Mouse (Mus musculus) limb, embryonic 12.5 days (tissue): ENCODE data around the gene Zc3hc1. TPM values are rescaled to one million over a fixed set of nuclear protein-coding genes. Genes with fewer than 3 reads are reported as not detected.

Experiments
- ATAC-seq: fragments of 200-750 bp; cut with Nextera tagmentation; 2 replicates; pipeline ENCODE4 v1.8.0; 2017; ENCODE audit warnings: low read depth, moderate TSS enrichment; ENCODE audit not compliant: insufficient number of reproducible peaks, insufficient read depth, low FRiP score, low TSS enrichment
- H3K27ac ChIP-seq: fragments of 300-500 bp; sonication (generic); 2 replicates; pipeline ENCODE4 v1.5.1; 2016; ENCODE audit warnings: mild to moderate bottlenecking, moderate library complexity
- H3K27me3 ChIP-seq: fragments of 300-500 bp; sonication (generic); 2 replicates; pipeline ENCODE4 v1.6.1; 2016; ENCODE audit warnings: mild to moderate bottlenecking, moderate library complexity
- H3K36me3 ChIP-seq: fragments of 300-500 bp; sonication (generic); 2 replicates; pipeline ENCODE4 v1.6.1; 2016; ENCODE audit warnings: mild to moderate bottlenecking, moderate library complexity
- H3K4me1 ChIP-seq: fragments of 300-500 bp; sonication (generic); replicated peaks from 2 replicates; pipeline ENCODE4 v1.6.1; 2016
- H3K4me2 ChIP-seq: fragments of 300-500 bp; sonication (generic); 2 replicates; pipeline ENCODE4 v1.6.1; 2016; ENCODE audit warnings: mild to moderate bottlenecking, moderate library complexity
- H3K4me3 ChIP-seq: fragments of 300-500 bp; sonication (generic); replicated peaks from 2 replicates; pipeline ENCODE4 v1.5.1; 2016; ENCODE audit warnings: mild to moderate bottlenecking
- H3K9ac ChIP-seq: fragments of 300-500 bp; sonication (generic); replicated peaks from 2 replicates; pipeline ENCODE4 v1.6.1; 2016; ENCODE audit warnings: mild to moderate bottlenecking, moderate library complexity
- H3K9me3 ChIP-seq: fragments of 300-500 bp; sonication (generic); 2 replicates; pipeline ENCODE4 v1.6.1; 2016; ENCODE audit warnings: mild to moderate bottlenecking, moderate library complexity
- WGBS: fragments of 180-500 bp; shearing (Covaris S2); methylation state at CpG from one replicate; pipeline ENCODE4 v1.1.7; 2016; 5-methylcytosine and 5-hydroxymethylcytosine counted together
- polyA plus RNA-seq: library from polyadenylated mRNA; unstranded; fragments of >200 nt; fragmentation: Nextera tagmentation; extraction: Ambion mirVana; gene quantifications from 2 replicates; pipeline ENCODE4 v1.2.1, GENCODE M21; 2016

Gene Zc3hc1
- polyA plus RNA-seq, 1 experiment from 2014 or later: 83.3 TPM

DNA sequence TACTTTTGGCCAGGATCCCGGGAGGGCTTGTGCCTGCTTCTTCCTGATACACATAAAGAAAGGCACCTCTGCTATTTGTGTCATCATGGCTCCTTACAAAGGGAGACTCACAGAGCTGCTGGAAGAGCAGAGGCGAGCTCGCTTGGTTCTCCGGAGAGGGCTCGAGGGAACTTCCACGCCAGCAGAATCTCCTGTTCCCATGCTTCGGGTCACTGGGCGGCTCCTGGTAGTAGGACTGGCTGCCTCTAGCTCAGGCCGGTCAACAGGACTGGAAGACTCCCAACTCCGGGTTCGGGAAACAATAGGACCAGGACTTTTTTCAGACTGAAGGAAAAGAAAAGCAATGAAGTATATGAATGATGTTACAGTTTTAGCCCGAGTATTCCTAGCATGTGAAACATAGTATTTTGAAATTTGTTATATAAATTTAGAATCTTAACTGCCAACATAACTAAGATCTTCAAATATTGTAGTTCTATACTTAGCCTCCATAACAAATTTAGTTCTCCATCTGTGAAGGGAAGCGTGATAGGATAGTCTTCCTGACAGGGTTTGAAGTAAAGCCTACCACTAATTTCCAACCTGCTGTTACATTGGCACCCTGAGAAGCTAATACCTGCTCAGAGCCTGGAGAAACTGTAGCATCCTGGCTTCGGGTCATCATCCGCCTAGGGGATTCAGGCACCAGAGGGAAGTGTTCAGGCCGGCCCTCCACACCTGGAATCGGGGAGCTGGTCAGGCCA lies 18.0 kb downstream of the Zc3hc1 start:
- peaks cover 98% of the 10 kb centered on the region for H3K36me3 ChIP-seq
- H3K4me1 ChIP-seq: no peaks in the 10 kb centered on the region
- WGBS: 94% methylated on average over 17 of the region's 17 CpGs
- no peak overlapping the region for H3K4me3 ChIP-seq
- H3K9ac ChIP-seq: no peak overlapping the region
- no peaks in the 10 kb centered on the region for H3K27me3 ChIP-seq
- no peak overlapping the region for H3K4me2 ChIP-seq
- no peak for ATAC-seq
- H3K27ac ChIP-seq: no peak overlapping the region
- no peaks in the 10 kb centered on the region for H3K9me3 ChIP-seq

DNA sequence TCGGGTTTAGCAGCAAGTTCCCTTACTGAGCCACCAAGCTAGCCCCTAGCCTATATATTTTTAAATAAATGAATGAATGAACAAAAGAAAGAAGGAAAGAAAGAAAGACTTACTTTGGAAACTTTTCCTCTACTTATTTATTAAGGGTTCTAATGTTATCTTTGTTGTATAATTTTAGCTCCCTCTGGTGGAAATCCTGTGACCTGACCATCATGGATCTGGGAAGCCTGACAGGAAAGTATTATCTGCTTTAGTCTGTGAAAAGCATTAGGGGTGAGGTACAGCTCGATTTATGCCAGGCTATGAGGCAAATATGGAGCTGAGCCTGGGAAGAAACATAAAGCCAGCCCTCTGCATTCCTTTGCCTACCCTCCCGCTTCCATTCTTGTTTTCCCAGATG lies 21.5 kb downstream of the Zc3hc1 start:
- WGBS: 85% methylated on average over 3 of the region's 3 CpGs
- Histone ChIP-seq H3K4me1 (no peaks in the 10 kb centered on the region), H3K36me3 (peaks cover 99% of the 10 kb centered on the region), H3K27ac (no peak overlapping the region), H3K4me2 (no peak overlapping the region), H3K9me3 (no peaks in the 10 kb centered on the region), H3K9ac (no peak overlapping the region), H3K27me3 (no peaks in the 10 kb centered on the region), H3K4me3 (no peak overlapping the region)
- ATAC-seq: no peak

DNA sequence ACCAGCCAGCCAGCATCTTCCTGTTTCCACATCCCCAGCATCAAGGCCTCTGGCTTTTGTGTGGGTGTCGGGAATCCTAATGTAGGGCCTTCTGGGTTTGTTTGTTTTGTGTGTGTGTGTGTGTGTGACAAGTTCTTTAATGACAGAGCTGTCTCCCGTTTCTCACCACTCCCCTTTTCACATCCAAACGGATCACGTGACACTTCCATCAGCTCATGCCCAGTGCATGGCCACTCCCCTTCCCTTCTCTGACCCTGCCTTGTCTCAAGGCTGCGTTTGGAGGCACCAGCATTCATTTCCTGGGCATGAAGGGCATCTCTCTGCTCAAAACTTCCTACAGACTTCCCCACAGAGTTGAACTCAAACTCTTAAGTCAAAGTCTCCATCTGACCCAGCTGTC lies 27.0 kb downstream of the Zc3hc1 start:
- Histone ChIP-seq H3K9me3 (no peaks in the 10 kb centered on the region), H3K4me1 (no peaks in the 10 kb centered on the region), H3K27me3 (no peaks in the 10 kb centered on the region), H3K4me2 (no peak overlapping the region), H3K9ac (no peak overlapping the region), H3K4me3 (no peak overlapping the region), H3K36me3 (peaks cover 73% of the 10 kb centered on the region), H3K27ac (no peak overlapping the region)
- ATAC-seq: no peak
- 45% methylated on average over 5 of the region's 5 CpGs for WGBS

DNA sequence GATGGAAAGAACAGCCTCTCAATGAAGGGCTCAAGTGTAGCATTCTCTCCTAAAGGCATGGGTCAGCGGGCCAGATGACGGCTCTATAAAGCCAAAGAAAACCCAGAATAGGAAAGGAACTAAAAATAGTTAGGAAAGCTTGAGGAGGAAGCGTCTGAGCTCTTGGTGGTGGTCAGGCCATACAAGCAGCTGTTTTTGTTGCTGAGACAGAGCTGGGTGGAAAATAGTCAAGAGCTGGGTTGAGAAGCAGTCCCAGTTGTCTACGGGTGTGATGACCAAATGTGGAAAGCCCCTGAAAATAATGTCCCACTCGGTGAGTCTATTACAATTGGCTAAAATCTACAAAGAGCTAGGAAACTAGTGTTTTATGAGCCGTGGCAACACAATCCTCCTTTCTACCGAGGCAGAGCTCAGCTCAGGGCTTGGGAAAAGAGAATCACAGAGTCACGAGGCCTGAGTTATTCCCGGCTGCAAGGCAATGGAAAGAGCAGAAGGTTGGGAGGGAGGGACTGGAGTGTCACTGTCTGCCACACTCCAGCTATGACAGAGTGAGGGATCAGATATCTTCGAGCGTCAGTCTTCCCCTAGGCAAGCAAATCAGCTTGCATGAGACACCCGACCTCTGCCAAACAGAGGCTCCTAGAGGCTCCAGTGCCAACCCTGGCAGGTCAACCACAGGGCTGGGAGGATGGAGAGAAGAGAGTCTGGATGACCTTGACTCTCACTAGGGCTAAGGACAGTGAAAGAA lies 30.9 kb downstream of the Zc3hc1 start:
- no peaks in the 10 kb centered on the region for H3K27me3 ChIP-seq

DNA sequence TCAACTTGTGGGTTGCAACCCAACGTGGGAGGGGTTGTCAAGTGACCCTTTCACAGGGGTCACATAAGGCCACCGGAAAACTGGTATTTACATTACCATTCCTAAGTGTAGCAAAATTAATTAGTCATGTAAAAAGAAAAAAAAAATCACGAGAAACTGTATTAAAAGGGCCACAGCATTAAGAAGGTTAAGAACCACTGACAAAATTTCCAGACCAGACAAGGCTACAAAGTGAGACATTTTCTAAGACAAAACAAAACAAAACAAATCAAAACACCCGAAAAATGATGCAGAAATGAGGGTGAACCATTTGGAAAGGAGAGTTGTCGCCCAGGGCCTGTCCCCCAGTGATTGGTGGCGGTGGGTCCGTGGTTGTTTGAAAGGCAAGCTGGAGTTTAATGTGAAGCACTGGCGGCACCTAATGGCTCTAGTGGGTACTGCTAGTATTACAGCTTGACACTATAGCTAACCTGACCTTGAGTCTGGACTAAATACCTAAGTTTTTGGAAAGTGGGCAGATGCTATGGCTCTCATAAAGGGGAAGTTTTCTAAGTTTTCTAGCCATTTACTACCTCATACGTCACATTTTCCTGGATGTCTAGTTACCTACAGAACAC lies 33.2 kb downstream of the Zc3hc1 start:
- Histone ChIP-seq H3K4me1 (no peaks in the 10 kb centered on the region), H3K9ac (no peak overlapping the region), H3K27me3 (no peaks in the 10 kb centered on the region), H3K4me3 (no peak overlapping the region), H3K4me2 (no peak overlapping the region), H3K27ac (no peak overlapping the region), H3K9me3 (no peaks in the 10 kb centered on the region), H3K36me3 (peaks cover 13% of the 10 kb centered on the region; the same call in 1 of the 2 replicates)
- WGBS: 19% methylated on average over 9 of the region's 9 CpGs
- ATAC-seq: no peak

More for the DNA sequence above, 30.9 kb downstream of the Zc3hc1 start:
- Histone ChIP-seq H3K4me2 (no peak overlapping the region), H3K9ac (no peak overlapping the region), H3K36me3 (peaks cover 35% of the 10 kb centered on the region), H3K4me3 (no peak overlapping the region), H3K27ac (no peak overlapping the region), H3K9me3 (no peaks in the 10 kb centered on the region), H3K4me1 (no peaks in the 10 kb centered on the region)
- 68% methylated on average over 12 of the region's 12 CpGs for WGBS
- ATAC-seq: no peak

DNA sequence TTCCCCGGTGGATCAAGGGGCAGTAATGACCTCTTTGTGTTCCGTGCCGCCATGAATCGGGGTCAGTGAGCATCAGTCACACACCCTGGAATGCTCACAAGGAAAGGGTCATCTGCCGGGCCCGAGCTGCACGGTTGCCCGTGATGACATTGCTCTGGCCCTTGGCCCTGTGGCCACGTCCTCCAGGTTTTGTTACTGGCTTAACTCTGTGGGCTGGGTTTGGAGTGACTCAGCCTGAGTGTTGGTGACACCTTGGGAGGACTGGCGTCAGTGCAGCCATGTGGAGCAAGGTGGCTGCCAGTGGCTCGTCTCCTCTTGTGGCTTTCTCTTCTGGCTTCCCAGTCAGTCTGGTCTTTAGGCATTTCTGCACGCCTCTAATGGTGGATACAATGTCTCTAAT lies 34.1 kb downstream of the Zc3hc1 start:
- Histone ChIP-seq H3K9ac (no peak overlapping the region), H3K4me2 (no peak overlapping the region), H3K9me3 (no peaks in the 10 kb centered on the region), H3K36me3 (peaks cover 5% of the 10 kb centered on the region; the same call in 1 of the 2 replicates), H3K27ac (no peak overlapping the region), H3K4me3 (no peak overlapping the region), H3K4me1 (no peaks in the 10 kb centered on the region), H3K27me3 (no peaks in the 10 kb centered on the region)
- no peak for ATAC-seq
- WGBS: 90% methylated on average over 12 of the region's 12 CpGs

DNA sequence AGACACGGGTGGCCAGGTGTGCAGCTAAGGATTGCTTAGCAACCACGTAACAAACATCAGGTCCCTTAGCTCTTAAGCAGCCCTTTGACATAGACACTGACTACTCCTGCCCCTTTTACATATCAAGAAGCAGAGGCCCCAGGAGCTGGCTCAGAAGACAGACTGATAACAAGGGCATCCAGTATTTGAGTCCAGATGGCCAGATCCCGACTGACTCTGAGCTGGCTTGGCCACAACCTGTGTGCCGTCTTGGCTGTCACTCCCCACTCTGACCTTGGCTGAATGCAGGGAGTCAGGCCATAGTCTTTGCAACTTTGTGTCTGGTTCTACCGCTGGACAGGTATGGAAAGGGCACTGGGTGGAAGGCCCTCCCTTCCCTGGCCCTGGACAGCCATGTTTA lies 34.7 kb downstream of the Zc3hc1 start:
- H3K27ac ChIP-seq: no peak overlapping the region
- no peak for ATAC-seq
- H3K9ac ChIP-seq: no peak overlapping the region
- H3K27me3 ChIP-seq: no peaks in the 10 kb centered on the region
- H3K4me2 ChIP-seq: no peak overlapping the region
- 81% methylated on average over 5 of the region's 5 CpGs for WGBS
- no peaks in the 10 kb centered on the region for H3K9me3 ChIP-seq
- no peak overlapping the region for H3K4me3 ChIP-seq
- H3K36me3 ChIP-seq: peaks cover under 1% of the 10 kb centered on the region; the same call in 1 of the 2 replicates
- no peaks in the 10 kb centered on the region for H3K4me1 ChIP-seq

DNA sequence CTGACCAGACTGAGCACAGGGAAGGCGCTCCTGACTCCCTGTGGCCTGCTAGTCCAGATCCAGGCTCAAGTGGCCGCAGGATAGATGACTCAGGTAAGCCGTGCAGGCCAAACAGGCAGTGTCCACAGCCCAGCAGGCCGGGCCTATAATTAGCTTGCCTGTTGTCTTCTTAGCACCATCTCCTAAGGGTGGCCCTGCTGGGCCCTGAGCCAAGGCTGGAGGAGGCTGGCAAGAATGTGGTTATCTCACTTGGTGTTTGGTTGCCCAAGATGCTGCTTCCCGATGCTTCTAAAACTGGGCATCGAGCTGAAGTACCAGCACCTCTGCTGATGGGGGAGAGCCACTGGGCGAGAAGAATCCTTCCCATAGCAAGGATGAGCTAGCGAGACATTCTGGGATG lies 35.1 kb downstream of the Zc3hc1 start:
- Histone ChIP-seq H3K9me3 (no peaks in the 10 kb centered on the region), H3K4me3 (no peak overlapping the region), H3K27me3 (no peaks in the 10 kb centered on the region), H3K9ac (no peak overlapping the region), H3K4me2 (no peak overlapping the region), H3K36me3 (no peaks in the 10 kb centered on the region), H3K27ac (no peak overlapping the region), H3K4me1 (no peaks in the 10 kb centered on the region)
- ATAC-seq: no peak
- WGBS: 86% methylated on average over 8 of the region's 8 CpGs

DNA sequence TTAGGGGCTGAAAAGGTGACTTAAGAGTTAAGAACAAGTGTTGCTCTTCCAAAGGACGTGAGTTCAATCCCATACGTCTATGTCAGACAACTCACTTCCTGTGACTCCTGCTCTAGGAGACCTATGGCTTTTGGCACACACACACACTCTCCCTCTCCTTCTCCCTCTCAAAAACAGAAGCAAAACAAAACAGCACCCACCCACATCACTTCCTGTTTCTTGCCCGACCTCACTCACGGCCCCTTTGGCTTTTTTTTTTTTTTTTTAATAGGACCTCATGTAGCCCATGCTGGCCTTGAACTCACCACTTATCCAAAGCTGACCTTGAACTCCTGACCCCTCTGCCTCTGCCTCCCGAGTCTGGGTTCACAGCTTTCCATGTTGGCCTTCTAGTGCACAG lies 36.1 kb downstream of the Zc3hc1 start:
- Histone ChIP-seq H3K4me2 (no peak overlapping the region), H3K27ac (no peak overlapping the region), H3K27me3 (no peaks in the 10 kb centered on the region), H3K4me3 (no peak overlapping the region), H3K9me3 (no peaks in the 10 kb centered on the region), H3K9ac (no peak overlapping the region), H3K4me1 (no peaks in the 10 kb centered on the region), H3K36me3 (no peaks in the 10 kb centered on the region)
- WGBS: 43% methylated on average over 5 of the region's 5 CpGs
- ATAC-seq: no peak

DNA sequence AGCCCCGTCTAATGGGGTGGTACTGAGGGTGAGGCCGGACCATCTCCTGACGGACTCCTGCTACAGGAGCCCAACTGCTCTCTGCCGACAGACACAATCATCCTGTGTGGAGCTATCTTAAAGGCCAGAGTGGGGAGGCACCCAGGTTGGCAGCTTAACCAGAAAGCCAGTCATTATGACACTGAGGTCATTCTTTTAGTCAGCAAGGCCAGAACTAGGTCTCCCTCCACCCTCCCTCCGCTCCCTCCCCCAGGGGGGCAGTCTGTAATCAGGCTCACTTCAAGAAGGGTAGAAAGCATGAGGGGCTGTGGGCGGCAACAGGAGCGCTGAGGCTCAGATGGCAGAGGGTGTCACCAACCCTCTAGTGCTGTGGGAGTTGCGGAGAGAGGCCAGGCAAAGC lies 37.2 kb downstream of the Zc3hc1 start:
- no peak overlapping the region for H3K4me2 ChIP-seq
- WGBS: 69% methylated on average over 8 of the region's 8 CpGs
- H3K27ac ChIP-seq: no peak overlapping the region
- ATAC-seq: no peak
- H3K36me3 ChIP-seq: no peaks in the 10 kb centered on the region
- H3K9ac ChIP-seq: no peak overlapping the region
- H3K27me3 ChIP-seq: no peaks in the 10 kb centered on the region
- no peaks in the 10 kb centered on the region for H3K4me1 ChIP-seq
- H3K9me3 ChIP-seq: no peaks in the 10 kb centered on the region
- H3K4me3 ChIP-seq: no peak overlapping the region

DNA sequence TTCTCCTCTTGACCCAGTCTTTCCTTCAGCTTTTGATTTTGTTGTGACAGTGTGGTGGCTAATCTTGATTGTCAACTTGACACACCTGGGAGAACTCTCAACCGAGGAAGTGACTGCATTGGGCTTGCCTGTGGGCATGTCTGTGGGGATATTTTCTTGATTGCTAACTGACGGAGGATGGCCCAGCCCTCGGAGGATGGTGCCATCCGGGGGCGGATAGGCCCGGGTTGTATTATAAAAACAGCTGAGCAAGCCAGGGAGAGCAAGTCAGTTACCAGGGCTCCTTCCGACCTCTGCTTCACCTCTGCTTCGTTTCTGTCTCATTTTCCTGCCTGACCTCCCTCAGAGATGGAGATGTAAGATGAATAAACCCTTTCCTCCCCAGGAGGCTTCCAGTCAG lies 38.1 kb downstream of the Zc3hc1 start:
- no peaks in the 10 kb centered on the region for H3K9me3 ChIP-seq
- no peak for ATAC-seq
- H3K9ac ChIP-seq: no peak overlapping the region
- 57% methylated on average over 8 of the region's 8 CpGs for WGBS
- no peak overlapping the region for H3K27ac ChIP-seq
- no peak overlapping the region for H3K4me2 ChIP-seq
- no peaks in the 10 kb centered on the region for H3K27me3 ChIP-seq
- no peaks in the 10 kb centered on the region for H3K4me1 ChIP-seq
- H3K36me3 ChIP-seq: no peaks in the 10 kb centered on the region
- no peak overlapping the region for H3K4me3 ChIP-seq
